Mouse (Mus musculus) stomach, postnatal 0 days (tissue): Measurements from ENCODE around the gene Nos2. TPM values are rescaled to one million over a fixed set of nuclear protein-coding genes. Genes with fewer than 3 reads are reported as not detected.
"Not testable (repeated sequence)": the region's sequence is repeated elsewhere in the genome, so short reads cannot be mapped to it uniquely, and the experiment has no call there.

Experiments used
- ATAC-seq: fragments of 200-750 bp; cut with Nextera tagmentation; 2 replicates; pipeline ENCODE4 v1.8.0; 2017; ENCODE audit not compliant: low FRiP score, low TSS enrichment
- DNase-seq: peaks from one replicate; pipeline ENCODE4 v3.0.0-alpha.2; 2016; ENCODE audit warnings: low spot score
- H3K27ac ChIP-seq: fragments of 300-500 bp; sonication (generic); replicated peaks from 2 replicates; pipeline ENCODE4 v1.5.1; 2014; ENCODE audit warnings: mild to moderate bottlenecking, control low read depth
- H3K27me3 ChIP-seq: fragments of 300-500 bp; sonication (generic); 2 replicates; pipeline ENCODE4 v1.6.1; 2014; ENCODE audit warnings: low read length; ENCODE audit not compliant: control insufficient read depth, insufficient read depth
- H3K36me3 ChIP-seq: fragments of 300-500 bp; sonication (generic); 2 replicates; pipeline ENCODE4 v1.6.1; 2014; ENCODE audit warnings: low read length, mixed read lengths; ENCODE audit not compliant: control insufficient read depth, insufficient read depth
- H3K4me1 ChIP-seq: fragments of 300-500 bp; sonication (generic); replicated peaks from 2 replicates; pipeline ENCODE4 v1.6.1; 2014; ENCODE audit warnings: antibody characterized with exemption; ENCODE audit not compliant: control insufficient read depth, insufficient read depth
- H3K4me2 ChIP-seq: fragments of 300-500 bp; sonication (generic); replicated peaks from 2 replicates; pipeline ENCODE4 v1.6.1; 2014; ENCODE audit warnings: low read depth, mild to moderate bottlenecking, control low read depth, moderate library complexity
- H3K4me3 ChIP-seq: fragments of 300-500 bp; sonication (generic); 2 replicates; pipeline ENCODE4 v1.5.1; 2014; ENCODE audit warnings: low read depth, low read length, control low read depth
- H3K9ac ChIP-seq: fragments of 300-500 bp; sonication (generic); 2 replicates; pipeline ENCODE4 v1.6.1; 2014; ENCODE audit warnings: mild to moderate bottlenecking, low read length, control low read depth, mixed read lengths
- H3K9me3 ChIP-seq: fragments of 300-500 bp; sonication (generic); 2 replicates; pipeline ENCODE4 v1.6.1; 2016; ENCODE audit warnings: low read length; ENCODE audit not compliant: control insufficient read depth
- CTCF ChIP-seq: IDR thresholded peaks from 2 replicates; pipeline ENCODE4 v1.5.1; 2016; ENCODE audit warnings: antibody characterized with exemption, low read depth, mild to moderate bottlenecking, moderate library complexity
- EP300 ChIP-seq: optimal IDR thresholded peaks from 2 replicates; pipeline ENCODE3; 2016; ENCODE audit warnings: antibody characterized with exemption
- WGBS: fragments of 180-500 bp; shearing (Covaris S2); extraction: QIAGEN DNeasy Blood & Tissue Kit; methylation state at CpG from one replicate; pipeline ENCODE4 v1.1.7; 2014; 5-methylcytosine and 5-hydroxymethylcytosine counted together
- polyA plus RNA-seq: library from polyadenylated mRNA; unstranded; fragments of >200 nt; fragmentation: Nextera tagmentation; extraction: Ambion mirVana; gene quantifications from 2 replicates; pipeline ENCODE4 v1.2.1, GENCODE M21; 2015

Nos2 gene
- polyA plus RNA-seq, 1 experiment from 2014 or later = 0.27 TPM

GRCm38 (mm10) chr11:79002551-79002951 is 82.0 kb downstream of the Nos2 start:
- TF ChIP-seq CTCF = no peak
- peak; percentile 40 for TF ChIP-seq EP300

GRCm38 (mm10) chr11:79003053-79003768 is 82.6 kb downstream of the Nos2 start:
- no peak overlapping the region for H3K9ac ChIP-seq
- H3K9me3 ChIP-seq = no peaks in the 10 kb centered on the region
- ATAC-seq (peak; percentile 49), DNase-seq (peak; percentile 19)
- no peaks in the 10 kb centered on the region for H3K36me3 ChIP-seq
- H3K4me3 ChIP-seq = no peak overlapping the region
- H3K27ac ChIP-seq = peak overlapping the region; percentile 80
- H3K27me3 ChIP-seq = no peaks in the 10 kb centered on the region
- 55% methylated on average over 11 of the region's 11 CpGs for WGBS
- TF ChIP-seq EP300 (no peak), CTCF (no peak)
- no peak overlapping the region; the same call in 1 of the 2 replicates for H3K4me2 ChIP-seq
- peaks cover 3% of the 10 kb centered on the region; the same call in 1 of the 2 replicates for H3K4me1 ChIP-seq

More at GRCm38 (mm10) chr11:79002551-79002951, 82.0 kb downstream of the Nos2 start:
- H3K4me2 ChIP-seq = no peak overlapping the region; the same call in 1 of the 2 replicates
- H3K4me1 ChIP-seq = peaks cover 3% of the 10 kb centered on the region; the same call in 1 of the 2 replicates
- H3K27ac ChIP-seq = peak overlapping the region; percentile 80
- no peaks in the 10 kb centered on the region for H3K36me3 ChIP-seq
- WGBS = 36% methylated on average over 5 of the region's 5 CpGs
- H3K27me3 ChIP-seq = no peaks in the 10 kb centered on the region
- ATAC-seq (peak; percentile 82), DNase-seq (peak; percentile 77)
- no peak overlapping the region for H3K9ac ChIP-seq
- H3K4me3 ChIP-seq = no peak overlapping the region
- no peaks in the 10 kb centered on the region for H3K9me3 ChIP-seq

GRCm38 (mm10) chr11:79003769-79004638 is 83.4 kb downstream of the Nos2 start:
- Histone ChIP-seq H3K27me3 (no peaks in the 10 kb centered on the region), H3K9ac (no peak overlapping the region), H3K36me3 (no peaks in the 10 kb centered on the region), H3K4me3 (no peak overlapping the region), H3K4me1 (peaks cover 3% of the 10 kb centered on the region; the same call in 1 of the 2 replicates), H3K9me3 (no peaks in the 10 kb centered on the region), H3K4me2 (no peak overlapping the region), H3K27ac (peak overlapping the region; percentile 80)
- ATAC-seq (no peak), DNase-seq (peak; percentile 16)
- no peak for TF ChIP-seq CTCF
- TF ChIP-seq EP300 = no peak
- WGBS = 68% methylated on average over 10 of the region's 10 CpGs

GRCm38 (mm10) chr11:79005578-79006394 is 85.2 kb downstream of the Nos2 start:
- DNase-seq = peak; percentile 41
- H3K4me1 ChIP-seq = peaks cover 3% of the 10 kb centered on the region; the same call in 1 of the 2 replicates
- ATAC-seq = peak; percentile 75
- no peak overlapping the region for H3K9ac ChIP-seq
- no peak overlapping the region for H3K4me3 ChIP-seq
- H3K9me3 ChIP-seq = no peaks in the 10 kb centered on the region
- no peak overlapping the region for H3K4me2 ChIP-seq
- no peak for TF ChIP-seq EP300
- no peak for TF ChIP-seq CTCF
- WGBS = 70% methylated on average over 14 of the region's 14 CpGs
- H3K36me3 ChIP-seq = no peaks in the 10 kb centered on the region
- no peaks in the 10 kb centered on the region for H3K27me3 ChIP-seq
- H3K27ac ChIP-seq = peak overlapping the region; percentile 49

- H3K27ac ChIP-seq = no peak overlapping the region
- no peaks in the 10 kb centered on the region for H3K36me3 ChIP-seq
- H3K27me3 ChIP-seq = no peaks in the 10 kb centered on the region
- WGBS = 45% methylated on average over 5 of the region's 5 CpGs
- H3K9ac ChIP-seq = no peak overlapping the region
- no peaks in the 10 kb centered on the region for H3K9me3 ChIP-seq
- no peak overlapping the region for H3K4me3 ChIP-seq
- peaks cover 3% of the 10 kb centered on the region; the same call in 1 of the 2 replicates for H3K4me1 ChIP-seq
- TF ChIP-seq EP300 (no peak), CTCF (no peak)
- peak; percentile 35 for ATAC-seq
- DNase-seq = peak; percentile 10
- no peak overlapping the region for H3K4me2 ChIP-seq
These were observed 85.8 kb downstream of the Nos2 start for GRCm38 (mm10) chr11:79006417-79006816.

GRCm38 (mm10) chr11:79007356-79007755 is 86.8 kb downstream of the Nos2 start:
- not testable (repeated sequence) for H3K9ac ChIP-seq, DNase-seq, H3K27me3 ChIP-seq, H3K9me3 ChIP-seq, H3K36me3 ChIP-seq, H3K27ac ChIP-seq, H3K4me3 ChIP-seq, ATAC-seq, H3K4me1 ChIP-seq, H3K4me2 ChIP-seq
- 81% methylated on average over 3 of the region's 3 CpGs for WGBS
